Mouse (Mus musculus) testis, adult 2 months (tissue): ENCODE results near the gene E2f1.

Experiments
- CTCF ChIP-seq: fragments of 200-500 bp; IDR thresholded peaks from 2 replicates; pipeline ENCODE4 v1.5.1; 2012; ENCODE audit warnings: low read depth, mild to moderate bottlenecking, inconsistent platforms, low read length, moderate library complexity; ENCODE audit not compliant: control insufficient read depth, insufficient read depth, insufficient replicate concordance
- POLR2A ChIP-seq: fragments of 200-500 bp; IDR thresholded peaks from 2 replicates; pipeline ENCODE4 v1.6.1; 2012; ENCODE audit warnings: low read depth, mild to moderate bottlenecking, inconsistent platforms, low read length, moderate library complexity; ENCODE audit not compliant: control insufficient read depth

- TF ChIP-seq CTCF (no peak), POLR2A (no peak)
These were observed 45.3 kb upstream of the E2f1 start for GRCm38 (mm10) chr2:154614841-154615576.
